Mouse (Mus musculus) layer of hippocampus, postnatal 25 days (tissue): ENCODE data around the gene Ncam1. TPM values are rescaled to one million over a fixed set of nuclear protein-coding genes. Genes with fewer than 3 reads are reported as not detected.

Experiments used
- DNase-seq, 2 experiments: peaks; one replicate each; pipeline ENCODE4 v3.0.0; 2022; ENCODE audit warnings: mixed read lengths in 2 of 2, low spot score in 1 of 2; ENCODE audit errors: extremely low spot score in 1 of 2
- total RNA-seq, 2 experiments: library from RNA; stranded (reverse); gene quantifications; 2 replicates each; pipeline ENCODE4 v1.2.3; 2021

The Ncam1 gene
- total RNA-seq, 2 experiments from 2014 or later: 302 to 334 TPM

- DNase-seq: no peak
Observed at GRCm38 (mm10) chr9:49483316-49483715, 315.4 kb downstream of the Ncam1 start.

GRCm38 (mm10) chr9:49472126-49472525, 326.6 kb downstream of the Ncam1 start:
- no peak for DNase-seq

GRCm38 (mm10) chr9:49470946-49471345, 327.8 kb downstream of the Ncam1 start:
- no peak for DNase-seq

- DNase-seq: no peak
Observed at GRCm38 (mm10) chr9:49470006-49470405, 328.7 kb downstream of the Ncam1 start.

GRCm38 (mm10) chr9:49456136-49456535, 342.6 kb downstream of the Ncam1 start:
- DNase-seq: no peak

GRCm38 (mm10) chr9:49452396-49452795, 346.3 kb downstream of the Ncam1 start:
- DNase-seq: no peak
